Mouse (Mus musculus) small intestine, adult 2 months (tissue): ENCODE measurements at regions not wholly inside any gene's neighbourhood (a gene's known extent, or its start where the extent isn't known, plus 50 kb on each side); places are given as distances from the start of the nearest gene placed in this dataset.
"Not testable (repeated sequence)": the region's sequence is repeated elsewhere in the genome, so short reads cannot be mapped to it uniquely, and the experiment has no call there.

Source experiments
- H3K27ac ChIP-seq: fragments of 200-500 bp; 2 replicates; pipeline ENCODE4 v1.5.1; 2012; ENCODE audit warnings: low read depth, low read length, control low read depth, inconsistent platforms; ENCODE audit not compliant: insufficient read depth
- H3K27me3 ChIP-seq: fragments of 200-500 bp; 2 replicates; pipeline ENCODE4 v1.6.1; 2012; ENCODE audit warnings: mild to moderate bottlenecking, moderate library complexity, low read length, inconsistent platforms; ENCODE audit not compliant: control insufficient read depth, insufficient read depth
- H3K36me3 ChIP-seq: fragments of 200-500 bp; 2 replicates; pipeline ENCODE4 v1.6.1; 2012; ENCODE audit warnings: mild to moderate bottlenecking, low read length, control low read depth, inconsistent platforms; ENCODE audit not compliant: control insufficient read depth, insufficient read depth
- H3K4me1 ChIP-seq: fragments of 200-500 bp; 2 replicates; pipeline ENCODE4 v1.6.1; 2012; ENCODE audit warnings: low read length, inconsistent platforms, mixed read lengths; ENCODE audit not compliant: control insufficient read depth, insufficient read depth, insufficient read length
- H3K4me3 ChIP-seq: fragments of 200-500 bp; 2 replicates; pipeline ENCODE4 v1.5.1; 2012; ENCODE audit warnings: low read depth, mild to moderate bottlenecking, control low read depth, inconsistent platforms, low read length, moderate library complexity
- CTCF ChIP-seq: fragments of 200-500 bp; IDR thresholded peaks from 2 replicates; pipeline ENCODE4 v1.5.1; 2012; ENCODE audit warnings: low read depth, mild to moderate bottlenecking, control low read depth, inconsistent platforms, low read length, moderate library complexity, mixed read lengths; ENCODE audit not compliant: insufficient replicate concordance, insufficient read length; ENCODE audit errors: extremely low read depth
- POLR2A ChIP-seq: fragments of 200-500 bp; IDR thresholded peaks from 2 replicates; pipeline ENCODE4 v1.6.1; 2012; ENCODE audit warnings: low read depth, mild to moderate bottlenecking, control low read depth, inconsistent platforms, low read length, moderate library complexity
- WGBS: fragments of 180-500 bp; shearing (Covaris S2); methylation state at CpG from one replicate; pipeline ENCODE4 v1.1.7; 2018; 5-methylcytosine and 5-hydroxymethylcytosine counted together

DNA sequence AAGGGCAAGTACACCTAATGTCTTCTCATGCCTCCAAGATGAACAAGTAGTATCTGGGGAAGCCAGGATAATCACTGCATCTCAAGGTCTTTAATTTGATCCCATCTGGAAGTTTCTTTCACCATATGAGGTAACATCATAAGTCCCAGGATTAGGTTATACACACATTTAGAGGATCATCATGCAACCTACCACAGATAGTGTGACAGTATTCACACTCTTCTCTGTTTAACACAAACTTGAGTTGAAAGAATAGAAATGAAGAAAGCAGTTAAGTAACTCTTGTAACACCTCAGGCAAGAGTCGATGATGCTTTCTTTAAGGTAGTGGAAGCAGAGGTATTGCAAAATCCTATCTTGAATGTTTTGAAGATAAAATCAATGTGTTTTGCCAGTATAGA is 116.3 kb upstream of the Gm9972 start:
- 87% methylated on average over 1 of the region's 1 CpGs for WGBS
- Histone ChIP-seq H3K36me3 (no peaks in the 10 kb centered on the region), H3K27ac (no peak overlapping the region), H3K4me1 (no peaks in the 10 kb centered on the region), H3K27me3 (no peaks in the 10 kb centered on the region), H3K4me3 (no peak overlapping the region)
- TF ChIP-seq POLR2A = no peak
- TF ChIP-seq CTCF = no peak

DNA sequence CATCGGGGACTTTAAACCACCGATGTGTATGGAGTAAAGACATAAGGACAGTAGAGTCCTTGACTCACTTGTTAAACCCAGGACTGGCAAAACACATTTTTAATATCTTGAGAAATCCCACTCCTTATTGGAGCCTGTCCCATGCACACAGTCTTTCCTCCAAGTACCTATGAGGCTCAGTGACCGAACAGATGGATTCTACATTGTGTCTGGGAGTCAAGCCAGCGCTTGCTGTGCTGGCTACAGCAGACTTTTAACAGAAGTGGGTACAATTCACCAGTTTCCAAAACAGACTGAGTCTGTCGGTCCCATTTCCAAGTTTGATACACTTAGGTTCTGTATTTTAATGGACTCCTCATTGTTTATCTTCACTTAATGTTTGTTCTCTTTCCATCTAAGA is 108.4 kb upstream of the Gm9972 start:
- H3K27ac ChIP-seq = no peak overlapping the region
- H3K4me1 ChIP-seq = no peaks in the 10 kb centered on the region
- H3K4me3 ChIP-seq = no peak overlapping the region
- no peaks in the 10 kb centered on the region for H3K27me3 ChIP-seq
- TF ChIP-seq POLR2A = no peak
- TF ChIP-seq CTCF = no peak
- WGBS = 83% methylated on average over 5 of the region's 5 CpGs
- H3K36me3 ChIP-seq = no peaks in the 10 kb centered on the region

DNA sequence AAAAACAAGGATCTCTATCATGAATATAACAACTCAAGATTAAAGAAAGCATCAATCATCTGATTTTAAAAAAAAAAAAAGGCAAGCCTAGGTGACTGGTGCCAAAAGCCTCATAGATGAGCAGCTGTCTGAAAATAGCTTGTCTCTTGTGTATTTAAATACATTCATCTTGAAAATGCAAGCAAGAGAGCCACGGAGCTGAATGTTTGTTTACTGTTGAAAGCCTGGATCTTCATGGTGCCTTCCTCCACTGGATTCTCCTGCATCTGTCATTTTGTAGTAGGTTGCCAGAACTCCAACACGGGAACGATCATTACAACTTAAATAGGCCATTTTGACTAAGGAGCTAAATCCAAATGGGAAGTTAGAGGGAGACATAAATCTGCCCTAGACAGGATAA is 106.6 kb upstream of the Gm9972 start:
- 71% methylated on average over 3 of the region's 3 CpGs for WGBS
- Histone ChIP-seq H3K27ac (no peak overlapping the region), H3K27me3 (no peaks in the 10 kb centered on the region), H3K36me3 (no peaks in the 10 kb centered on the region), H3K4me1 (no peaks in the 10 kb centered on the region), H3K4me3 (no peak overlapping the region)
- TF ChIP-seq POLR2A (no peak), CTCF (no peak)

DNA sequence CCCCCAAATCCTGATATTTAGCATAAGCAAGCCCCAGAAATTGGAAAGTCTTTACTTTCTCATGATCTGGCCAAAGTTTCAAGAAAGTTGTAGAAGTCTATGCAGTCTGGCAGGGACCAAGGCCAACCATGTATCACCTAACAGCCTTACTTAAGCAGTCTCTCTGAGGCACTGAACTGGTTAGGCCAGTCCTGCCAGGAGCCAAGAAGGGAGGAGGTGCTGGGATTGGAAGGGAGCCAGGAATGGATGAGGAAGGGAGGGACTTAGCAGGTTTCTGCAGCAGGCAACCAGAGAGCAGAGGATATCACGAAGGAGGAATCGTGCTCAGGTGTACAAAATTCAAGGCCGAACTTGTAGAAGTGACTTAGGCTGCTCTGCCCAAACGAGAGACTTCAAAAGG is 96.3 kb upstream of the Gm9972 start:
- H3K27ac ChIP-seq, H3K27me3 ChIP-seq, H3K4me3 ChIP-seq, H3K36me3 ChIP-seq: not testable (repeated sequence)
- WGBS = 26% methylated on average over 4 of the region's 4 CpGs
- peaks cover 14% of the 10 kb centered on the region; the same call in 1 of the 2 replicates for H3K4me1 ChIP-seq

DNA sequence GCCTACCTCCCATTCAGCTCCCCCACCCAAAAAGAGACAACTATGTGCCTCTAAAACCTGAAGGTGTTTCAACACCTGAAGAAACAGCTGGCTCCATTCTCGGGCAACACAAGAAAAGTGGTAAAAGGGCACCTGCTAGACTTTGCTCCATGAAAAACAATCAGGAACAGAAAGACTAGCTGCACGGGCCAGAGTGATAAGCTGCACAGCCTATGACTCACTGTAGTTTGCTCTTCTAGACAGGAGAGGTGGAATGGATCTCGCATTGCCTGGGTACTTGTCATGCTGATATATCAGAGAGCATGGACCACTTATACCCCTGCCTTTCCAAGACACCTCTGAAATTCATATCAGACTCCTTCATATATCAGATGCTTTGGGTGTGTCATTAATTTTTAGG is 94.0 kb upstream of the Gm9972 start:
- TF ChIP-seq POLR2A (no peak), CTCF (no peak)
- Histone ChIP-seq H3K36me3 (no peaks in the 10 kb centered on the region), H3K27me3 (no peaks in the 10 kb centered on the region), H3K4me1 (peaks cover 14% of the 10 kb centered on the region; the same call in 1 of the 2 replicates), H3K4me3 (no peak overlapping the region), H3K27ac (no peak overlapping the region)
- WGBS = 25% methylated on average over 3 of the region's 3 CpGs

DNA sequence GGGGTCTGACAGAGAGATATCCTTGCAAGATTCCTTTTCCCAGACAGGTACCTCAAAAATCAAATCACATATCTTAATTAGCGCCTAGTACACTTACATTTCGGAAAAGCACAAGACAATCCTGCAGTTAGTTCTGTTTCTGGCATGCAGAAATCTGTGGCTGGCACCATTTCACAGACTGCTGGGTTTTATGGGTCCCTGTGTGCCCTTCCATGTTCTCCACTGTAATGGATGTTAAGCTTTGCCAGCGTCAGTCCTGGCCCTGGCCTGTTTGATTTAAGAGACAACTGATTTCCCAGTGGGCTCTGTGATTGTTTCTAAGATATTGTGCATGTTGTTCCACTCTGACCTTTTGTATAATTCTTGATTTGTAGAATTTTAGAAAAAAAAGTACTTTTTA is 93.3 kb upstream of the Gm9972 start:
- no peak overlapping the region for H3K4me3 ChIP-seq
- H3K27ac ChIP-seq = no peak overlapping the region
- H3K36me3 ChIP-seq = no peaks in the 10 kb centered on the region
- peaks cover 14% of the 10 kb centered on the region; the same call in 1 of the 2 replicates for H3K4me1 ChIP-seq
- WGBS = 79% methylated on average over 3 of the region's 3 CpGs
- TF ChIP-seq CTCF (no peak), POLR2A (no peak)
- no peaks in the 10 kb centered on the region for H3K27me3 ChIP-seq

DNA sequence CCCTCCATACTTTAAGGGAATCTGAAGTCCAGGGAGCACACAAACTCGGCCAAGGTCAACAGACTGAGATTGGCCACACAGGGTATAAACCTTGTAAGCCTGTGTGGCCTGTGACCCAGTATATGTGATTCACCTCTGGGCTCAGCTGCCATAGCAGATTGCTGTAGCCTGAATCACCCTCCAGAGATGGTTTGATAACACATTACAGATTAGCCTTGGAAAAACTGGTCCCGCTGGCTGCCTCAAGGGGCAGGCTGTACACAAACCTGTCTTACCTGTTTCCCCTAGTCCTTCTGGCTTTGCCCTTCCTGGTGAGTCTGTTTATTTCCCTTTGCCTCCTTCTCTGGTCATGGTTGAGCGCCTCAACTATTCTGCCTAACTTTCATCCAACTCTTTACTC is 91.0 kb upstream of the Gm9972 start:
- no peaks in the 10 kb centered on the region for H3K27me3 ChIP-seq
- no peak overlapping the region for H3K27ac ChIP-seq
- peaks cover 7% of the 10 kb centered on the region; the same call in 1 of the 2 replicates for H3K4me1 ChIP-seq
- WGBS = 27% methylated on average over 3 of the region's 3 CpGs
- H3K36me3 ChIP-seq = no peaks in the 10 kb centered on the region
- TF ChIP-seq CTCF (peak; percentile 23; the same call in 1 of the 2 replicates), POLR2A (no peak)
- no peak overlapping the region for H3K4me3 ChIP-seq

DNA sequence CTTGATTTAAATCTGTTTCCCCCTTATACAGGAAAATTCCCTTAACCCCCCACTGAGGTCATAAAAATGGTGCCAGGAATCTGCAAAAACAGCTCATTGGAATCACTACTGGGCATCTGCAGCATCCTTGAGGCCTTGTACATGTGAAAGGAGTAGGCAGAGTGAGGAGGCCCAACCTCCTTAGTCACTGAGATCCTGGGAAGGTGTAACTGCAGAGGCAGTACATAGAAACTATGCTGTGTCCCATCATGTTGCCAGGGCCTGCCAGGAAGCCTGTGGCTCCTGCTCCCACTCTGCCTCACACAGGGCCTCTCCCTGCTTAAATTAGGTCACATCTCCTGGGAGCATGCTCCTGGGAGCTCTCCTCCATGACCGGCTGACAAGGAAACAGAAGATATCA is 85.7 kb upstream of the Gm9972 start:
- Histone ChIP-seq H3K4me1 (no peaks in the 10 kb centered on the region), H3K4me3 (no peak overlapping the region), H3K27ac (no peak overlapping the region), H3K36me3 (no peaks in the 10 kb centered on the region), H3K27me3 (no peaks in the 10 kb centered on the region)
- TF ChIP-seq CTCF = no peak
- no peak for TF ChIP-seq POLR2A
- WGBS = 90% methylated on average over 1 of the region's 1 CpGs
